Mouse (Mus musculus) testis, adult 10 weeks (tissue): ENCODE data around the gene B4galt3. TPM values are rescaled to one million over a fixed set of nuclear protein-coding genes. Genes with fewer than 3 reads are reported as not detected.

ENCODE experiments used
- polyA plus RNA-seq: library from polyadenylated mRNA; stranded (reverse); fragments of 350-450 nt; fragmentation: Illumina TruSeq; extraction: RNeasy Lipid Tissue Mini Kit (QIAGEN cat#74804); gene quantifications from one replicate; pipeline ENCODE4 v1.2.3, GENCODE M21; 2014; ENCODE audit warnings: low read depth, low replicate concordance

Gene B4galt3
- polyA plus RNA-seq: 3.2 TPM

GRCm38 (mm10) chr1:171269848-171270572, at the start of gene B4galt3:
Gene B4galt3 (plus strand): TSS chr1:171270328.

GRCm38 (mm10) chr1:171222238-171223155, 47.6 kb upstream of the B4galt3 start, which contains the start of gene Tomm40l:
Gene Tomm40l (minus strand): TSS chr1:171222514.

GRCm38 (mm10) chr1:171224857-171225256, 45.3 kb upstream of the B4galt3 start, which contains the start of gene Apoa2:
Gene Apoa2 (plus strand): TSS chr1:171225054.

GRCm38 (mm10) chr1:171234126-171234525, 36.0 kb upstream of the B4galt3 start, which contains the start of gene Fcer1g:
Gene Fcer1g (minus strand): TSS chr1:171234365.

GRCm38 (mm10) chr1:171249913-171250600, 20.1 kb upstream of the B4galt3 start, which contains the start of gene Adamts4:
Gene Adamts4 (plus strand): TSS chr1:171250421.

GRCm38 (mm10) chr1:171250680-171251593, 19.2 kb upstream of the B4galt3 start, which contains the start of gene Ndufs2:
Gene Ndufs2 (minus strand): TSS chr1:171251388.

GRCm38 (mm10) chr1:171280916-171281527, 10.9 kb downstream of the B4galt3 start, which contains the start of gene Ppox:
Gene Ppox (minus strand): TSS chr1:171281186.

GRCm38 (mm10) chr1:171287136-171288081, 17.3 kb downstream of the B4galt3 start, which contains the start of gene Usp21:
Gene Usp21 (minus strand): TSS chr1:171287991.

GRCm38 (mm10) chr1:171294298-171295062, 24.4 kb downstream of the B4galt3 start, which contains the start of gene Ufc1:
Gene Ufc1 (minus strand): TSS chr1:171295024.

Other genes with a start within 250 kb of the B4galt3 start
- 24.2 TPM for gene Fcgr3, start 205.4 kb upstream of the B4galt3 start, polyA plus RNA-seq
- gene Cfap126, start 156.4 kb upstream of the B4galt3 start, polyA plus RNA-seq: 111 TPM
- gene Sdhc, start 119.7 kb upstream of the B4galt3 start, polyA plus RNA-seq: 19.0 TPM
- gene Mpz, start 119.6 kb upstream of the B4galt3 start, polyA plus RNA-seq: 0.17 TPM
- 3.0 TPM for gene Pcp4l1, start 74.1 kb upstream of the B4galt3 start, polyA plus RNA-seq
- not detected for gene Nr1i3, start 56.4 kb upstream of the B4galt3 start, polyA plus RNA-seq
- 1.5 TPM for gene Tomm40l, start 47.8 kb upstream of the B4galt3 start, polyA plus RNA-seq
- 1.5 TPM for gene Apoa2, start 45.3 kb upstream of the B4galt3 start, polyA plus RNA-seq
- 7.2 TPM for gene Fcer1g, start 36.0 kb upstream of the B4galt3 start, polyA plus RNA-seq
- gene Adamts4, start 19.9 kb upstream of the B4galt3 start, polyA plus RNA-seq: 0.15 TPM
- 30.8 TPM for gene Ndufs2, start 18.9 kb upstream of the B4galt3 start, polyA plus RNA-seq
- gene Ppox, start 10.9 kb downstream of the B4galt3 start, polyA plus RNA-seq: 0.87 TPM
- gene Usp21, start 17.7 kb downstream of the B4galt3 start, polyA plus RNA-seq: 16.5 TPM
- 38.4 TPM for gene Ufc1, start 24.7 kb downstream of the B4galt3 start, polyA plus RNA-seq
- 31.5 TPM for gene Dedd, start 58.8 kb downstream of the B4galt3 start, polyA plus RNA-seq
- gene Nit1, start 75.3 kb downstream of the B4galt3 start, polyA plus RNA-seq: 30.3 TPM
- gene Pfdn2, start 75.3 kb downstream of the B4galt3 start, polyA plus RNA-seq: 9.8 TPM
- gene Klhdc9, start 90.5 kb downstream of the B4galt3 start, polyA plus RNA-seq: 0.91 TPM
- 0.74 TPM for gene Nectin4, start 99.8 kb downstream of the B4galt3 start, polyA plus RNA-seq
- 10.2 TPM for gene Arhgap30, start 118.6 kb downstream of the B4galt3 start, polyA plus RNA-seq
- 1.4 TPM for gene Usf1, start 141.0 kb downstream of the B4galt3 start, polyA plus RNA-seq
- not detected for gene Tstd1, start 148.5 kb downstream of the B4galt3 start, polyA plus RNA-seq
- 12.5 TPM for gene F11r, start 167.2 kb downstream of the B4galt3 start, polyA plus RNA-seq
- 0.49 TPM for gene Alyref2, start 233.2 kb downstream of the B4galt3 start, polyA plus RNA-seq